Mouse (Mus musculus) heart, embryonic 12.5 days (tissue): ENCODE measurements around the gene Maco1. TPM values are rescaled to one million over a fixed set of nuclear protein-coding genes. Genes with fewer than 3 reads are reported as not detected.
A peak's percentile ranks its signal among the peaks of the same experiment; 100 is the strongest.

ENCODE experiments used
- ATAC-seq: fragments of 200-750 bp; cut with Nextera tagmentation; 2 replicates; pipeline ENCODE4 v1.8.0; 2017; ENCODE audit warnings: moderate TSS enrichment, moderate library complexity; ENCODE audit not compliant: insufficient number of reproducible peaks, low FRiP score
- H3K27ac ChIP-seq: fragments of 300-500 bp; sonication (generic); 2 replicates; pipeline ENCODE4 v1.5.1; 2016; ENCODE audit warnings: mild to moderate bottlenecking, moderate library complexity; ENCODE audit not compliant: poor library complexity, severe bottlenecking
- H3K27me3 ChIP-seq: fragments of 300-500 bp; sonication (generic); replicated peaks from 2 replicates; pipeline ENCODE4 v1.6.1; 2016; ENCODE audit warnings: mild to moderate bottlenecking, moderate library complexity
- H3K36me3 ChIP-seq: fragments of 300-500 bp; sonication (generic); 2 replicates; pipeline ENCODE4 v1.6.1; 2016; ENCODE audit warnings: mild to moderate bottlenecking, moderate library complexity
- H3K4me1 ChIP-seq: fragments of 300-500 bp; sonication (generic); replicated peaks from 2 replicates; pipeline ENCODE4 v1.6.1; 2016; ENCODE audit warnings: mild to moderate bottlenecking
- H3K4me2 ChIP-seq: fragments of 300-500 bp; sonication (generic); 2 replicates; pipeline ENCODE4 v1.6.1; 2016; ENCODE audit warnings: mild to moderate bottlenecking, moderate library complexity
- H3K4me3 ChIP-seq: fragments of 300-500 bp; sonication (generic); 2 replicates; pipeline ENCODE4 v1.5.1; 2016; ENCODE audit warnings: mild to moderate bottlenecking
- H3K9ac ChIP-seq: fragments of 300-500 bp; sonication (generic); 2 replicates; pipeline ENCODE4 v1.6.1; 2016; ENCODE audit warnings: mild to moderate bottlenecking, moderate library complexity
- H3K9me3 ChIP-seq: fragments of 300-500 bp; sonication (generic); replicated peaks from 2 replicates; pipeline ENCODE4 v1.6.1; 2016; ENCODE audit warnings: mild to moderate bottlenecking, moderate library complexity
- WGBS: fragments of 180-500 bp; shearing (Covaris S2); methylation state at CpG from one replicate; pipeline ENCODE4 v1.1.7; 2016; 5-methylcytosine and 5-hydroxymethylcytosine counted together
- polyA plus RNA-seq: library from polyadenylated mRNA; unstranded; fragments of >200 nt; fragmentation: Nextera tagmentation; extraction: Ambion mirVana; gene quantifications from 2 replicates; pipeline ENCODE4 v1.2.1, GENCODE M21; 2016

Gene Maco1
- polyA plus RNA-seq, 1 experiment from 2014 or later: 31.4 TPM

DNA sequence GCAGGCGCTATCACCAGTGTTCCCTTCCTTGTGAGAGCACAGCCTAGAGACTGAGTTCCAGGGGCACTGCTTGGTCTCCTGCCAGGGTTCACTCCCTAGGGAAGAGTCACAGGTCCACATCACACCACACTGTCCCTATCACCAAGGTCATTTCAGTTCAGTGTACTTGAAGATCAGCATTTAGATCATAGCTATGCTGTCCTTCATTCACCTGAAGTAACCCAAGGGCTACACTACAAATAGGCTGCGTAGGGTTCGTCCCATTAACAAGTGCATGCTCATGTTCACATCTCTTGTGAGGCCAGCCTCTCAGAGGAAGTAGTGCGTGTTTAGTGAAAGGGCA lies 38.9 kb downstream of the Maco1 start:
- 0 out of 2 replicates have a peak, but pooled peaks cover 13% of the 10 kb centered on the region for H3K4me1 ChIP-seq
- no peak overlapping the region for H3K27ac ChIP-seq
- 89% methylated on average over 4 of the region's 4 CpGs for WGBS
- H3K4me2 ChIP-seq: no peak overlapping the region
- H3K4me3 ChIP-seq: no peak overlapping the region
- no peaks in the 10 kb centered on the region for H3K27me3 ChIP-seq
- H3K9me3 ChIP-seq: no peaks in the 10 kb centered on the region
- no peak for ATAC-seq
- peaks cover 40% of the 10 kb centered on the region for H3K36me3 ChIP-seq
- no peak overlapping the region for H3K9ac ChIP-seq

GRCm38 (mm10) chr4:134813406-134814228 lies 39.5 kb downstream of the Maco1 start:
- Histone ChIP-seq H3K27me3 (no peaks in the 10 kb centered on the region), H3K4me1 (0 out of 2 replicates have a peak, but pooled peaks cover 13% of the 10 kb centered on the region), H3K4me3 (no peak overlapping the region), H3K27ac (no peak overlapping the region), H3K9me3 (no peaks in the 10 kb centered on the region), H3K9ac (no peak overlapping the region), H3K36me3 (peaks cover 46% of the 10 kb centered on the region), H3K4me2 (no peak overlapping the region)
- ATAC-seq: no peak
- WGBS: 91% methylated on average over 17 of the region's 17 CpGs

GRCm38 (mm10) chr4:134804765-134805164 lies 48.4 kb downstream of the Maco1 start:
- Histone ChIP-seq H3K9me3 (no peaks in the 10 kb centered on the region), H3K9ac (no peak overlapping the region), H3K4me3 (no peak overlapping the region), H3K4me1 (peaks cover 17% of the 10 kb centered on the region), H3K27ac (no peak overlapping the region), H3K27me3 (no peaks in the 10 kb centered on the region), H3K36me3 (peaks cover 79% of the 10 kb centered on the region), H3K4me2 (no peak overlapping the region)
- ATAC-seq: no peak
- WGBS: 61% methylated on average over 5 of the region's 5 CpGs

DNA sequence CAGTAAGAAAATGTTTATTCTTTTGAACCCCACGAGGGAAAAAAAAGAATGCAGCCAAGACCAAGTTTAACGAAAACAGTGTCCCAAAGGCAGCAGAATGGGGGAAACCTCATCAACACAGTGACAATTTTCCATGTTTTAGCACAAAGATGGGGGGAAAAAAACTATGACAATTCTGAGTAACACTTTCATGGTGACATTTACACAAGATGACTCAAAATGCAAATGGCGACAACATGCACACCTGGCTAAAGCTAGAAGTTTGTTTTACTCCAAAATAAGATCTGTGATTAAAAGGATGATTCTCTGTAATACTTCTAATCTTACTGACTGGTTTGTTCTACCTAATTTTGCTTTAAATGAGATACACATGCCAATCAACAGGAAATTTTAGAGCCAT lies 50.4 kb downstream of the Maco1 start:
- peaks cover 60% of the 10 kb centered on the region for H3K36me3 ChIP-seq
- H3K4me1 ChIP-seq: peaks cover 19% of the 10 kb centered on the region
- no peak overlapping the region for H3K4me3 ChIP-seq
- WGBS: 63% methylated on average over 3 of the region's 3 CpGs
- ATAC-seq: no peak
- H3K9me3 ChIP-seq: no peaks in the 10 kb centered on the region
- no peak overlapping the region for H3K9ac ChIP-seq
- H3K27ac ChIP-seq: no peak overlapping the region
- H3K4me2 ChIP-seq: no peak overlapping the region
- no peaks in the 10 kb centered on the region for H3K27me3 ChIP-seq

DNA sequence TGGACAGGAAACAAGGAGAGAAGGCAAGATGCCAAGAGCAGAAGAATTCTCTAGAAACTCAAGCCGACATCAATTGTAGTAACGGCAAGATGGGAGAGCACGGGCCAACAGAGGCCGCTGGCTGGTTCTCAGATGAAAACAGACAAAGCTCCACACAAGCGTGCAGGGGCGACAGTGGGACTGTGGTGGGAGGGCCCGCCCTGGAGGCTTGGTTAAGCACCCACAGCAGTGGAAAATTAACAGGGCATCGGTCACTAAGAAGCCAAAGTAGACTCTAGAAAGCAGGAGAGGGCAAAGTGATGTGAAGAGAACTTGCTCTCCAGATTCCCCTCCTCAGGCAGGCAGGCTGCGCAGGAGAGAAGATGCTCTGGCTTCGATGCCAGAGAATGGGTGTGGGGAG lies 51.0 kb downstream of the Maco1 start:
- WGBS: 89% methylated on average over 10 of the region's 10 CpGs
- no peak overlapping the region for H3K9ac ChIP-seq
- no peak overlapping the region for H3K4me3 ChIP-seq
- peaks cover 25% of the 10 kb centered on the region for H3K4me1 ChIP-seq
- peaks cover 56% of the 10 kb centered on the region for H3K36me3 ChIP-seq
- no peak overlapping the region for H3K27ac ChIP-seq
- no peak overlapping the region for H3K4me2 ChIP-seq
- H3K27me3 ChIP-seq: no peaks in the 10 kb centered on the region
- H3K9me3 ChIP-seq: no peaks in the 10 kb centered on the region
- ATAC-seq: no peak

- WGBS: 76% methylated on average over 10 of the region's 10 CpGs
- H3K27ac ChIP-seq: no peak overlapping the region
- H3K9me3 ChIP-seq: no peaks in the 10 kb centered on the region
- peaks cover 42% of the 10 kb centered on the region for H3K36me3 ChIP-seq
- no peak overlapping the region for H3K4me3 ChIP-seq
- no peak overlapping the region for H3K4me2 ChIP-seq
- no peak for ATAC-seq
- H3K4me1 ChIP-seq: peaks cover 38% of the 10 kb centered on the region
- no peak overlapping the region for H3K9ac ChIP-seq
- H3K27me3 ChIP-seq: no peaks in the 10 kb centered on the region
Measured at GRCm38 (mm10) chr4:134800693-134801092, 52.5 kb downstream of the Maco1 start.

DNA sequence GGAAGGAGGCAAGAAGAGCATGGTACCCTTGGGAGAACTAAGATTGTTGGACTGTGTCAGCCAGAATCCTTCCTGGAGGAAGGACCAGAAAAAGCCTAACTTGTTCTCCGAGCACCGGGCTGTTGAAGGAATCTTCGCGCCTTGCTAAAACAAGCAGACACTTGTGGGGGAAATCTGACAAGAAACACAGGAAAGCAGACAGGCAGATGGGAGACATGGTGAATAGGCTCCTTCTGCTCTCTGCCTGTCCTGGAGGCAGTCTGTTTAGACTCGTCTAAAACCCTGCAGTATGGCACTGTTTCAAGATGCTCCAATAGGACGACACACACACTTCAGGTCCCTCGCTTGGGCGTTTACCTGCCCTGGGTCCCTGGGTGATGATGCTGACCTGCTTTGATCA lies 53.0 kb downstream of the Maco1 start:
- Histone ChIP-seq H3K4me2 (no peak overlapping the region), H3K4me3 (no peak overlapping the region), H3K27me3 (no peaks in the 10 kb centered on the region), H3K4me1 (peaks cover 34% of the 10 kb centered on the region), H3K9me3 (no peaks in the 10 kb centered on the region), H3K9ac (no peak overlapping the region), H3K36me3 (peaks cover 36% of the 10 kb centered on the region), H3K27ac (no peak overlapping the region)
- WGBS: 64% methylated on average over 8 of the region's 8 CpGs
- no peak for ATAC-seq

- H3K4me1 ChIP-seq: peaks cover 30% of the 10 kb centered on the region
- no peak overlapping the region for H3K9ac ChIP-seq
- 6% methylated on average over 4 of the region's 4 CpGs for WGBS
- H3K27me3 ChIP-seq: no peaks in the 10 kb centered on the region
- H3K4me2 ChIP-seq: no peak overlapping the region
- H3K4me3 ChIP-seq: no peak overlapping the region
- H3K27ac ChIP-seq: no peak overlapping the region
- H3K9me3 ChIP-seq: no peaks in the 10 kb centered on the region
- ATAC-seq: peak; percentile 55; the same call in 1 of the 2 replicates
- H3K36me3 ChIP-seq: peaks cover 28% of the 10 kb centered on the region
Measured at GRCm38 (mm10) chr4:134799272-134799671, 53.9 kb downstream of the Maco1 start.

DNA sequence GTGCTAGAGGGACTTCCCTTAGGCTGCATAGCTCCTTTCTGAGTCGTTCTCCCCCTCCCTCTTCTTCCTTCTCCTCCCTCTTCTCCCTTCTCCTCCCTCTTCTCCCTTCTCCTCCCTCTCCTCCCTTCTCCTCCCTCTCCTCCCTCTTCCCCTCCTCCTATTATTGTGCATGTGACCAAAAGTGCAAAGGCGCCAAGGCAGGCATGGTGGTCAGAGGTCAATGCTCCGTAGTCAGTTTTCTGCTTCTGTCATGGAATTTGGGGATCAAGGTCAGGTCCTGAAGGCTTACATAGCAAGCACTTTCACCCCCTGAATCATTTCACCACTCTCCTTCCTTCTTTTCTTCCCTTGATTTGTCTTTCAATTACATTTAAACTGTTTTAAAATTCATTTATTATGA lies 54.3 kb downstream of the Maco1 start:
- ATAC-seq: no peak
- no peak overlapping the region for H3K9ac ChIP-seq

DNA sequence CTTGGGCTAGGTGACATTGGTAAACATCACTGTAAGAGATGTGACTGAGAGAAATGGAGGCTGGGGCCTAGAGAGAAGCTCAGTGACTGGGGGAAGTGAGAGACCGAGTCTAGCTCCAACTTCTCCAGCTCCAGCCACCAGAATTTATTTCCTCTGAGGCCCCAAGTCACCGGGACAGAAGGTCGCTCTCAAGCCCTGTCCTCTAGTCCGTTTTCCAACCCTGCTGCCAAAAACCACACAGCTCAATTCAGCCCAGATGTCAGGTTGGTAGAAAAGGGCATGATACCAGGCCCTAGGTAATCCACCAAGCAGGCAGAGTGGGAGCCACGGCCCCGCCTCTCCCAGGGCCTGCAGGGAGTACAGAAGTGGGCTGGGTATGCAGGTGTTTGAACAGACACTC lies 55.5 kb downstream of the Maco1 start:
- Histone ChIP-seq H3K4me1 (peaks cover 25% of the 10 kb centered on the region), H3K27me3 (no peaks in the 10 kb centered on the region), H3K4me2 (no peak overlapping the region), H3K9ac (no peak overlapping the region), H3K27ac (no peak overlapping the region), H3K4me3 (no peak overlapping the region), H3K36me3 (peaks cover 17% of the 10 kb centered on the region), H3K9me3 (no peaks in the 10 kb centered on the region)
- ATAC-seq: no peak
- 77% methylated on average over 6 of the region's 6 CpGs for WGBS

More for the DNA sequence above, 54.3 kb downstream of the Maco1 start:
- WGBS: 48% methylated on average over 3 of the region's 3 CpGs
- H3K9me3 ChIP-seq: no peaks in the 10 kb centered on the region
- no peak overlapping the region for H3K4me3 ChIP-seq
- H3K36me3 ChIP-seq: peaks cover 25% of the 10 kb centered on the region
- H3K27me3 ChIP-seq: no peaks in the 10 kb centered on the region
- peaks cover 30% of the 10 kb centered on the region for H3K4me1 ChIP-seq
- H3K27ac ChIP-seq: no peak overlapping the region
- no peak overlapping the region for H3K4me2 ChIP-seq

DNA sequence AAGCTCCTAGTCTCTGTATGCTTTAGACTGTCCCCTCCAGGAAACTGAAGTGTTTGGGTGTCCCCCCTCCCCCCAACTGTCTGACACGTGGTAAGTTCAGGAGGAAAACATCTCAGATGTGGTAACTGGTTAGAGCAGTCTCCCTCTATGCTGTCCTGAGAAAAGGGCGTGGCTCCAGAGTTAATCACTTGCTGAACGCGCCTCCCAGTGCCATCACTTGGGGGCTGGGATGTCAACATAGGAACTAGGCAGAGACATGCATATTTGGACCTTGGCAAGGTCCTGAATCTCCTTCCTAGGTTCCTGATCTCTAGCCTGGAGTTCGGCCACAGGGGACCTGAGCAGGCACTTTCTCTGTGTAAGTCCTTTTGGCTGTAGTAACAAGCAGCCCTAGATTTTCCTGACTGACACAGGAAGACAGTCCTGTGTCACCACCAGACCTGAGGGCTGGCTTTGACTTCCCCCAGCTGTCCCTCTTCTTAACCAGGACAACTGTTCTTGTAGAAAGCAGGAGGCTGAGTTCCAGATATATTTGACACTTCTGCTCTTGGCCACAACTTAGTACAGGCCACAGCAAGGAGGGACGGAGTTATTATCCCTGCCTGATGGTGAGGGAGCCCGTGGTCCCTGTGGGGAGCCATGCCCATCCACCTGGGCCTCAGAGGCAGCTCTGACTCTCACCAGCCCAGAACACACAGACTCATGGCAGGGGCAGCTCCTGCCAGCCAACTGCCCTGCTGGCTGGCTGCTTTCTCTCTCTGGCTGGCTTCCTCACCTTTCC lies 56.4 kb downstream of the Maco1 start:
- Histone ChIP-seq H3K27me3 (0 out of 2 replicates have a peak, but pooled peaks cover 2% of the 10 kb centered on the region), H3K36me3 (peaks cover 9% of the 10 kb centered on the region), H3K27ac (no peak overlapping the region), H3K4me2 (no peak overlapping the region), H3K9me3 (no peaks in the 10 kb centered on the region), H3K4me3 (no peak overlapping the region), H3K9ac (peak overlapping the region; percentile 58), H3K4me1 (peaks cover 21% of the 10 kb centered on the region)
- no peak for ATAC-seq
- 22% methylated on average over 7 of the region's 7 CpGs for WGBS
